Mouse (Mus musculus) heart, postnatal 0 days (tissue): ENCODE data around the gene Xrcc1. TPM values are rescaled to one million over a fixed set of nuclear protein-coding genes. Genes with fewer than 3 reads are reported as not detected.

Experiments
- ATAC-seq: fragments of 200-750 bp; cut with Nextera tagmentation; 2 replicates; pipeline ENCODE4 v1.8.0; 2017; ENCODE audit warnings: low read depth, moderate number of reproducible peaks, moderate library complexity; ENCODE audit not compliant: insufficient read depth
- DNase-seq: peaks from one replicate; pipeline ENCODE4 v3.0.0-alpha.2; 2016; ENCODE audit warnings: low spot score
- H3K27ac ChIP-seq: fragments of 300-500 bp; sonication (generic); 2 replicates; pipeline ENCODE4 v1.5.1; 2014; ENCODE audit warnings: low read depth, mild to moderate bottlenecking
- H3K27me3 ChIP-seq: fragments of 300-500 bp; sonication (generic); 2 replicates; pipeline ENCODE4 v1.6.1; 2014; ENCODE audit warnings: low read length, mixed read lengths; ENCODE audit not compliant: control insufficient read depth, insufficient read depth
- H3K36me3 ChIP-seq: fragments of 300-500 bp; sonication (generic); replicated peaks from 2 replicates; pipeline ENCODE4 v1.6.1; 2014; ENCODE audit warnings: low read length, mixed read lengths; ENCODE audit not compliant: control insufficient read depth, insufficient read depth
- H3K4me1 ChIP-seq: fragments of 300-500 bp; sonication (generic); 2 replicates; pipeline ENCODE4 v1.6.1; 2014; ENCODE audit warnings: antibody characterized with exemption; ENCODE audit not compliant: control insufficient read depth, insufficient read depth
- H3K4me2 ChIP-seq: fragments of 300-500 bp; sonication (generic); 2 replicates; pipeline ENCODE4 v1.6.1; 2014; ENCODE audit warnings: low read depth, mild to moderate bottlenecking, low read length, moderate library complexity
- H3K4me3 ChIP-seq: fragments of 300-500 bp; sonication (generic); 2 replicates; pipeline ENCODE4 v1.5.1; 2014; ENCODE audit warnings: low read depth, low read length
- H3K9ac ChIP-seq: fragments of 300-500 bp; sonication (generic); replicated peaks from 2 replicates; pipeline ENCODE4 v1.6.1; 2014; ENCODE audit warnings: low read depth, low read length, mixed read lengths
- H3K9me3 ChIP-seq: fragments of 300-500 bp; sonication (generic); replicated peaks from 2 replicates; pipeline ENCODE4 v1.6.1; 2016; ENCODE audit warnings: low read length; ENCODE audit not compliant: control insufficient read depth
- CTCF ChIP-seq: IDR thresholded peaks from 2 replicates; pipeline ENCODE4 v1.5.1; 2016; ENCODE audit warnings: antibody characterized with exemption, control low read depth, low read depth
- EP300 ChIP-seq: IDR thresholded peaks from 2 replicates; pipeline ENCODE4 v1.6.1; 2016; ENCODE audit warnings: antibody characterized with exemption, low read depth
- WGBS: fragments of 180-500 bp; shearing (Covaris S2); extraction: QIAGEN DNeasy Blood & Tissue Kit; methylation state at CpG from one replicate; pipeline ENCODE4 v1.1.7; 2014; 5-methylcytosine and 5-hydroxymethylcytosine counted together
- polyA plus RNA-seq: library from polyadenylated mRNA; unstranded; fragments of >200 nt; fragmentation: Nextera tagmentation; extraction: Ambion mirVana; gene quantifications from 2 replicates; pipeline ENCODE4 v1.2.1, GENCODE M21; 2015
- total RNA-seq: library from RNA; depleted of rRNA; stranded (reverse); fragments of >200 nt; gene quantifications from 2 replicates; pipeline ENCODE4 v1.2.3, GENCODE M21; 2014; ENCODE audit warnings: low replicate concordance

Gene Xrcc1
- total and polyA plus RNA-seq, 2 experiments from 2014 or later = 31.1 to 46.1 TPM

DNA sequence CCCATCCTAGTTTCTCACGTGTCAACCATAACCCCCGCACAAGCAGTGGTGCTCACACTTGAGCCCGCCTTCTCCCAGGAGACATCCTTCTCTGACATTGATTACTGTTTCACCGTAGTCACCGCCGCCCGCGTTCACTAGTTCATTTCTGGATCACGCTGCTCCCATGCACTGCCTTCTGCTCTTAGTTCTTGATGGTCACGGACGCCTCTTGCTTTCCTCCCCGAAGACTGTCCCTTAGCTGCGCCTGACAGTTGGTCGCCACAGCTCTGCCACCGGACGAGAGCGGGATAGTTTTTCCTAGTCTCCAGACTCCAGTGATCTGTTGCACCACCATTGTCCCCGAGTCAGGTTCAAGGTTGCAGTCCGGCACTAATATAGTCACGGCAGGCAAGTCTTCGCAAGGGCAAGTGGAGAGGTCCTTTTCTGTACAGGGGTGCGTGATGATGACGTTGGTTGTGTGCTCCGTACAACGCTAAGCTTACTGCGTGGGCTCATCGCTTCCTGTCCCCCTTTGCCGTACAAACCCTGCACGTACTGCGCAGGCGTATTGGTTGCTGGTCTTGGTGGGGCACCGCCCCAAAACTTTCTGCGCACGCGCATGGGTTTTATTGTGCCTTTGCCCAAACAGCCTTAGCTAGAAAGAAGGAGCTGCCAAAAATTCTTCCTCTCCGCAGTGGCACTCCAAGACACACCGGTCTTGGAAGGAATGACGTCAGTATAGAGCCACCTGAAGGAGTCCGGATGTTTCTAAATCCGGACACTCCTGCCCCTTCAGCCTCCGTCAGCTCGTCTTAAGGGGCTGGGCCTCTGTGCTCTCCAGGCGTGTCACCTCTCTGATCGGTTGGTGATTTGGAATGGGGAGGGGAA, 15.8 kb upstream of the Xrcc1 start, which contains the start of gene Irgq:
TSS of gene Irgq (plus strand) at position 628 of the 870 bp plus-strand sequence.
- peaks cover 10% of the 10 kb centered on the region for H3K4me1 ChIP-seq
- under 1% methylated on average over 44 of the region's 44 CpGs for WGBS
- no peaks in the 10 kb centered on the region for H3K27me3 ChIP-seq
- peak within 1 kb of the TSS; percentile 71 for H3K4me3 ChIP-seq
- DNase-seq (peak; percentile 99), ATAC-seq (peak; percentile 94)
- no peak for TF ChIP-seq CTCF
- TF ChIP-seq EP300 = 0 out of 2 replicates have a peak, but pooled peaks have one; percentile 74
- no peaks in the 10 kb centered on the region for H3K9me3 ChIP-seq
- H3K36me3 ChIP-seq = peaks cover 24% of the 10 kb centered on the region
- H3K27ac ChIP-seq = peak within 1 kb of the TSS; percentile 96
- H3K9ac ChIP-seq = peak within 1 kb of the TSS; percentile 79
- peak within 1 kb of the TSS; percentile 95 for H3K4me2 ChIP-seq

DNA sequence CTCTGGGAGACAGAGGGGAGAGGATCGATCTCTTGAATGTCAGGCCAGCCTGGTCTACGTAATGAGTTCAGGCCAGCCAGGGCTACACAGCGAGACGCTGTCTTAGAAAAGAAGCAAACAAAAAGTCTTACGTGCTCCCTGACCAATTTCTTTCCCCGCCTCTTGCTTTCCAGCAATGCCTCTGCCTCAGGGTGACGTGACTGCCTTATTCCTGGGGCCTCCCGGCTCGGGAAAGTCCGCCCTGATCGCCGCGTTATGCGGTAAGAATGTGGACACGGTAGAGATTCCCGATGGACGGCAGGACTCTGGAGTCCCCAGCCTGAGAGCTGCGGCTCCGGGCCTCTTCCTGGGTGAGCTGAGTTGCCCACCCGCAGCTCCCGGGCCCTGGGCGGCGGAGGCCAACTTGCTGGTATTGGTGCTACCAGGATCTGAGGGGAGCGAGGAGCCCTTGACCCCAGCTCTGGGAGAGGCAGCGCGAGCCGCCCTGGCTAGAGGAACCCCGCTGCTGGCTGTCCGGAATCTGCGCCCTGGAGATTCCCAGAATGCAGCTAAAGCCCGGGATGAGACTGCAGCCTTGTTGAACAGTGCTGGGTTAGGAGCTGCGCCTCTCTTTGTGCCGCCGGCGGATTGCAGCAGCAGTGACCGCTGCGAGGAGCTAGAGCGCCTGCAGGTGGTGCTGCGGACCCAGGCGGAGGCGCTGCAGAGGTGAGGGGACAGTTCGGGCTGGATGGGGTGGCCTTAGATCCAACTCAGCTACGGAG, 14.7 kb upstream of the Xrcc1 start:
- TF ChIP-seq CTCF (peak; percentile 79), EP300 (no peak)
- peak overlapping the region; percentile 71 for H3K4me3 ChIP-seq
- DNase-seq = peak; percentile 80
- ATAC-seq = peak; percentile 60
- peaks cover 10% of the 10 kb centered on the region for H3K4me1 ChIP-seq
- H3K9me3 ChIP-seq = no peaks in the 10 kb centered on the region
- WGBS = under 1% methylated on average over 43 of the region's 43 CpGs
- peak overlapping the region; percentile 79 for H3K9ac ChIP-seq
- H3K27me3 ChIP-seq = no peaks in the 10 kb centered on the region
- peak overlapping the region; percentile 85 for H3K27ac ChIP-seq
- peaks cover 35% of the 10 kb centered on the region for H3K36me3 ChIP-seq
- H3K4me2 ChIP-seq = peak overlapping the region; percentile 95

GRCm38 (mm10) chr7:24533031-24533571, 13.0 kb upstream of the Xrcc1 start:
- Histone ChIP-seq H3K36me3 (peaks cover 37% of the 10 kb centered on the region), H3K4me3 (no peak overlapping the region), H3K9me3 (no peaks in the 10 kb centered on the region), H3K9ac (no peak overlapping the region), H3K4me1 (peaks cover 10% of the 10 kb centered on the region), H3K4me2 (no peak overlapping the region), H3K27me3 (no peaks in the 10 kb centered on the region), H3K27ac (no peak overlapping the region)
- DNase-seq (no peak), ATAC-seq (no peak)
- WGBS = 85% methylated on average over 28 of the region's 28 CpGs
- TF ChIP-seq EP300 = no peak
- TF ChIP-seq CTCF = no peak

DNA sequence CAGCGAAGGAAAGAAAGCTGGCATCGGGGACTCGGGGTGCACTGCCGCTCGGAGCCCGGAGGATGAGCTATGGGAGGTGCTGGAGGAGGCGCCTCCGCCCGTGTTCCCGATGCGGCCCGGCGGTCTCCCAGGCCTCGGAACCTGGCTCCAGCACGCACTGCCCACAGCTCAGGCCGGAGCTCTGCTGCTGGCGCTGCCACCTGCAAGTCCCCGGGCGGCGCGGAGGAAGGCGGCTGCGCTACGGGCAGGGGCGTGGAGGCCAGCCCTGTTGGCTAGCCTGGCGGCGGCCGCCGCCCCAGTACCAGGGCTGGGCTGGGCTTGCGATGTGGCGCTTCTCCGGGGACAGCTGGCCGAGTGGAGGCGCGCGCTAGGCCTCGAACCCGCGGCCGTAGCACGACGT, 12.3 kb upstream of the Xrcc1 start:
- Histone ChIP-seq H3K9ac (no peak overlapping the region), H3K4me3 (no peak overlapping the region), H3K27ac (no peak overlapping the region), H3K9me3 (no peaks in the 10 kb centered on the region), H3K4me2 (no peak overlapping the region), H3K36me3 (peaks cover 37% of the 10 kb centered on the region), H3K27me3 (no peaks in the 10 kb centered on the region), H3K4me1 (peaks cover 10% of the 10 kb centered on the region)
- ATAC-seq = no peak
- DNase-seq = no peak
- 61% methylated on average over 39 of the region's 42 CpGs for WGBS
- TF ChIP-seq EP300 = no peak
- TF ChIP-seq CTCF = no peak

GRCm38 (mm10) chr7:24534301-24534700, 11.8 kb upstream of the Xrcc1 start:
- TF ChIP-seq EP300 (no peak), CTCF (no peak)
- Histone ChIP-seq H3K4me2 (no peak overlapping the region), H3K4me3 (no peak overlapping the region), H3K27me3 (no peaks in the 10 kb centered on the region), H3K27ac (no peak overlapping the region), H3K9ac (no peak overlapping the region), H3K9me3 (no peaks in the 10 kb centered on the region), H3K36me3 (peaks cover 37% of the 10 kb centered on the region), H3K4me1 (peaks cover 9% of the 10 kb centered on the region)
- WGBS = 52% methylated on average over 19 of the region's 19 CpGs
- ATAC-seq (no peak), DNase-seq (no peak)
